Comparison of ENCODE assay signal across 14 mouse cellular contexts in the genomic region with DNA sequence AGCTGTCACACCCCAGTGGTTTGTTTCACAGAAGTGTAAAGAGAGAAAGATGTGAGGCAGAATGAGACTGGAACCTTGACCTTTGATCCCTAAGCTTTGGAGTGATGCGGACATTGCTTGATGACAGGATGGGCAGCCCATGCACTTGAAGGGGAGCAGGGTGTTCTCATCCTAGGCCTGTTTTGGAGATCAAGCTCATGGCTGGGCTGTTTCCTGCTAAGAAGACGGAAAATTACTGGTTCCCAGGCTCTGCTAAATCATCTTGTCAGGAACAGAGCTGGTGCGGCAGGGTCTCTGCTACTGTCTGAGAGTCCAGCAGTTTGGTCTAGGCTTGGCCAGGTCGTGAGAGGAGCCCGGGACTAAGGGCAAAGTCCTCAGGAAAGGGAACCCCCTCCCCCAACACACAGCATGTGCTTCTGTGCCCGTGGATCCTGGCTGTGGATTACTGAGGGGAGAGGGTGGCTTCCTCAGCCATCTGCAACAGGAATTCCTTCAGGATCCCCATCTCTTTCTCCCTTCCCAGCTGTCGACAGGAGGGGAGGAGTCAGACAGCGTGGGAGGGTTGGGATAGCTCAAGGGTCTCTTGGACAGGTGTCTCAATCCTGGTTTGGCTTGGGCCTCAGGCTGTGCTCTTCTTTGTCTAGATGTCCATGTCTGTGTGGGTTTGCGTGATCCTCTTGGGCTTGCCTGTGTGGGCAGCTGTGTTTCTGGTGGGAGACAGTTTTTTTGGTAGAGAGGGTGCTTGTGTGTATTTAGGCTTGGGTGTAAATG. TPM values are rescaled to one million over a fixed set of nuclear protein-coding genes. Genes with fewer than 3 reads are reported as not detected.
DNase-seq lines count a peak whose midpoint lies in the region; ATAC-seq and TF ChIP-seq lines count a peak whose summit lies in the region.
"Had no signal": no experiment of that assay in that cellular context is flagged by ENCODE, and none has a peak within 500 bp of the region (broad histone marks: within the 10 kb centered on the region; RNA-seq: fewer than 3 reads in every experiment).

No protein-coding gene starts in this region.

- no peaks in the 10 kb centered on the region for H3K79me2 ChIP-seq in liver, adult 2 months (ENCODE audit: control insufficient read depth, insufficient read depth, low read length)

- no peak overlapping the region for H3K4me3 ChIP-seq in liver, adult 2 months (ENCODE audit: insufficient read depth, low read depth, low read length)
- H3K4me3 ChIP-seq in liver, embryonic 12.5 days, result no peak overlapping the region
- no peak overlapping the region for H3K4me3 ChIP-seq in intestine, embryonic 16.5 days (ENCODE audit: low read length)
- H3K4me3 ChIP-seq in limb, embryonic 13.5 days, result no peak overlapping the region
- H3K4me3 ChIP-seq: heart, embryonic 12.5 days; left cerebral cortex, adult 2 months; lung, embryonic 15.5 days had no signal

- no peaks in the 10 kb centered on the region; the same call in 1 of the 2 replicates for H3K36me3 ChIP-seq in liver, adult 2 months (ENCODE audit: control insufficient read depth, insufficient read depth, low read length)
- no peaks in the 10 kb centered on the region for H3K36me3 ChIP-seq in liver, embryonic 12.5 days
- H3K36me3 ChIP-seq in intestine, embryonic 16.5 days (ENCODE audit: control insufficient read depth, insufficient read depth, low read length), result no peaks in the 10 kb centered on the region
- H3K36me3 ChIP-seq in limb, embryonic 13.5 days, result no peaks in the 10 kb centered on the region
- H3K36me3 ChIP-seq: lung, embryonic 15.5 days had no signal

- 37% methylated on average over 9 of the region's 9 CpGs for WGBS in liver, adult 2 months
- WGBS in liver, embryonic 12.5 days (ENCODE audit: insufficient replicate concordance), result 45% methylated on average over 9 of the region's 9 CpGs
- 33% methylated on average over 9 of the region's 9 CpGs for WGBS in intestine, embryonic 16.5 days
- 38% methylated on average over 9 of the region's 9 CpGs for WGBS in limb, embryonic 13.5 days

- H3K9me3 ChIP-seq in liver, embryonic 12.5 days (replicated peaks), result no peaks in the 10 kb centered on the region
- H3K9me3 ChIP-seq in intestine, embryonic 16.5 days (ENCODE audit: control insufficient read depth, low read length), result no peaks in the 10 kb centered on the region
- H3K9me3 ChIP-seq in limb, embryonic 13.5 days, result no peaks in the 10 kb centered on the region
- H3K9me3 ChIP-seq: heart, embryonic 12.5 days; lung, embryonic 15.5 days had no signal

- H3K4me2 ChIP-seq in liver, embryonic 12.5 days, result no peak overlapping the region
- no peak overlapping the region for H3K4me2 ChIP-seq in intestine, embryonic 16.5 days (ENCODE audit: low read depth, low read length)
- no peak overlapping the region for H3K4me2 ChIP-seq in limb, embryonic 13.5 days (replicated peaks)
- H3K4me2 ChIP-seq: heart, embryonic 12.5 days; lung, embryonic 15.5 days had no signal

- peak; percentile 55 for DNase-seq in liver, adult 2 months (ENCODE audit: extremely low read depth, low read depth, low spot score)
- peak; percentile 20 to 41 for DNase-seq in kidney, adult 8-10 months
- no peak for DNase-seq in urinary bladder, postnatal 14 days (ENCODE audit: low spot score)
- no peak for DNase-seq in urinary bladder, postnatal 36 days (ENCODE audit: low spot score in 2 of 2)
- DNase-seq: adrenal gland, adult 8-10 months; retina, postnatal 1 day had no signal

- peaks cover 12% of the 10 kb centered on the region; the same call in 1 of the 2 replicates for H3K4me1 ChIP-seq in liver, adult 2 months (ENCODE audit: control insufficient read depth, insufficient read depth, low read length)
- H3K4me1 ChIP-seq in liver, embryonic 12.5 days, result peaks cover 13% of the 10 kb centered on the region
- H3K4me1 ChIP-seq in intestine, embryonic 16.5 days (ENCODE audit: control insufficient read depth, insufficient read depth, low read length), result peaks cover 19% of the 10 kb centered on the region
- H3K4me1 ChIP-seq in limb, embryonic 13.5 days, result peaks cover 16% of the 10 kb centered on the region; the same call in 1 of the 2 replicates

- no peaks in the 10 kb centered on the region for H3K27me3 ChIP-seq in liver, adult 2 months (ENCODE audit: control insufficient read depth, insufficient read depth, low read length)
- peaks cover 17% of the 10 kb centered on the region; the same call in 1 of the 2 replicates for H3K27me3 ChIP-seq in liver, embryonic 12.5 days (replicated peaks)
- H3K27me3 ChIP-seq in intestine, embryonic 16.5 days (replicated peaks; ENCODE audit: control insufficient read depth, insufficient read depth, low read length), result no peaks in the 10 kb centered on the region; the same call in 1 of the 2 replicates
- no peaks in the 10 kb centered on the region for H3K27me3 ChIP-seq in limb, embryonic 13.5 days
- H3K27me3 ChIP-seq: heart, embryonic 12.5 days; lung, embryonic 15.5 days had no signal

- H3K9ac ChIP-seq in liver, adult 2 months (ENCODE audit: low read depth, low read length), result no peak overlapping the region
- no peak overlapping the region for H3K9ac ChIP-seq in liver, embryonic 12.5 days
- H3K9ac ChIP-seq in intestine, embryonic 16.5 days (ENCODE audit: low read depth, low read length), result no peak overlapping the region
- no peak overlapping the region for H3K9ac ChIP-seq in limb, embryonic 13.5 days
- H3K9ac ChIP-seq: lung, embryonic 15.5 days had no signal

- ATAC-seq in liver, embryonic 12.5 days, result no peak; the same call in 1 of the 2 replicates
- ATAC-seq in intestine, embryonic 16.5 days, result peak; percentile 29; the same call in 1 of the 2 replicates
- ATAC-seq in limb, embryonic 13.5 days (ENCODE audit: low FRiP score, low read depth), result 0 out of 2 replicates have a peak, but pooled peaks have one; percentile 58
- ATAC-seq: hindbrain, embryonic 16.5 days had no signal

- no peak overlapping the region for H3K27ac ChIP-seq in liver, adult 2 months (replicated peaks; ENCODE audit: insufficient read depth, low read depth, low read length)
- H3K27ac ChIP-seq in liver, embryonic 12.5 days, result no peak overlapping the region; the same call in 1 of the 2 replicates
- H3K27ac ChIP-seq in intestine, embryonic 16.5 days (ENCODE audit: low read length), result no peak overlapping the region
- H3K27ac ChIP-seq in limb, embryonic 13.5 days, result no peak overlapping the region
- H3K27ac ChIP-seq: left cerebral cortex, adult 2 months; lung, embryonic 15.5 days had no signal

- no peak for TF ChIP-seq CTCF in liver, adult 2 months (IDR thresholded peaks at IDR 0.05; ENCODE audit: low read depth, low read length)

- TF ChIP-seq POLR2A in liver, adult 2 months (IDR thresholded peaks at IDR 0.05; ENCODE audit: extremely low read depth, insufficient read depth, low read length), result no peak

RNA-seq across cellular contexts. Expression of a gene that starts 20.8 kb away (rescaled TPM):
- total RNA-seq in liver, adult 2 months (2014; rRNA removed), result 0.18 and 0.20 TPM in 2 replicates
- polyA plus RNA-seq in liver, adult 2 months (2012; rRNA removed), result 0.12 and 0.15 TPM in 2 replicates
- polyA plus RNA-seq in liver, embryonic 12.5 days (2016; fragmentation: Nextera tagmentation; extraction: Ambion mirVana), result 0.06 TPM in 1 of 2 replicates, not detected in the other
- polyA plus RNA-seq in intestine, embryonic 16.5 days (2015; fragmentation: Nextera tagmentation; extraction: Ambion mirVana), result 1.7 and 2.0 TPM in 2 replicates
- 1.9 TPM in 2 replicates for polyA plus RNA-seq in limb, embryonic 13.5 days (2015; fragmentation: Nextera tagmentation; extraction: Ambion mirVana)
- total RNA-seq: megakaryocyte-erythroid progenitor cell, adult 5-6 weeks had no signal
- polyA plus RNA-seq: heart, embryonic 12.5 days had no signal

RNA-seq across cellular contexts. Expression of a gene that starts 49.1 kb away (rescaled TPM):
- total RNA-seq in liver, adult 2 months (2014; rRNA removed), result 11.3 and 12.6 TPM in 2 replicates
- polyA plus RNA-seq in liver, adult 2 months (2012; rRNA removed), result 11.4 and 13.6 TPM in 2 replicates
- polyA plus RNA-seq in liver, embryonic 12.5 days (2016; fragmentation: Nextera tagmentation; extraction: Ambion mirVana), result 7.7 and 8.6 TPM in 2 replicates
- 10.8 and 11.0 TPM in 2 replicates for polyA plus RNA-seq in intestine, embryonic 16.5 days (2015; fragmentation: Nextera tagmentation; extraction: Ambion mirVana)
- polyA plus RNA-seq in limb, embryonic 13.5 days (2015; fragmentation: Nextera tagmentation; extraction: Ambion mirVana), result 7.0 and 7.1 TPM in 2 replicates

RNA-seq across cellular contexts. Expression of a gene that starts 49.8 kb away (rescaled TPM):
- 54.0 and 56.1 TPM in 2 replicates for total RNA-seq in liver, adult 2 months (2014; rRNA removed)
- polyA plus RNA-seq in liver, adult 2 months (2012; rRNA removed), result 39.2 and 62.4 TPM in 2 replicates
- polyA plus RNA-seq in liver, embryonic 12.5 days (2016; fragmentation: Nextera tagmentation; extraction: Ambion mirVana), result 34.9 and 36.8 TPM in 2 replicates
- 46.6 and 49.7 TPM in 2 replicates for polyA plus RNA-seq in intestine, embryonic 16.5 days (2015; fragmentation: Nextera tagmentation; extraction: Ambion mirVana)
- polyA plus RNA-seq in limb, embryonic 13.5 days (2015; fragmentation: Nextera tagmentation; extraction: Ambion mirVana), result 62.3 and 66.2 TPM in 2 replicates

Comparison
In these comparisons a context has a peak if more than half of its experiments do, and no peak if none do; other contexts are left out.
1. DNase-seq: peak in liver, adult 2 months (single experiment) and kidney, adult 8-10 months (2 of 2); none in urinary bladder, postnatal 14 days (single experiment) and urinary bladder, postnatal 36 days (0 of 2).